Mouse (Mus musculus) kidney, adult 2 months (tissue): ENCODE measurements around the gene Cog4. TPM values are rescaled to one million over a fixed set of nuclear protein-coding genes. Genes with fewer than 3 reads are reported as not detected.

ENCODE experiments used
- DNase-seq: peaks from one replicate; pipeline ENCODE4 v3.0.0; 2021
- H3K27ac ChIP-seq: fragments of 200-500 bp; 2 replicates; pipeline ENCODE4 v1.5.1; 2012; ENCODE audit warnings: low read depth, low read length, control low read depth, inconsistent platforms; ENCODE audit not compliant: insufficient read depth
- H3K27me3 ChIP-seq: fragments of 200-500 bp; replicated peaks from 2 replicates; pipeline ENCODE4 v1.6.1; 2012; ENCODE audit warnings: mild to moderate bottlenecking, moderate library complexity, low read length, inconsistent platforms; ENCODE audit not compliant: control insufficient read depth, insufficient read depth
- H3K36me3 ChIP-seq: fragments of 200-500 bp; 2 replicates; pipeline ENCODE4 v1.6.1; 2012; ENCODE audit warnings: mild to moderate bottlenecking, moderate library complexity, low read length, inconsistent platforms; ENCODE audit not compliant: control insufficient read depth, insufficient read depth
- H3K4me1 ChIP-seq: fragments of 200-500 bp; 2 replicates; pipeline ENCODE4 v1.6.1; 2011; ENCODE audit warnings: low read length; ENCODE audit not compliant: control insufficient read depth, insufficient read depth
- H3K4me3 ChIP-seq: fragments of 200-500 bp; 2 replicates; pipeline ENCODE4 v1.5.1; 2011; ENCODE audit warnings: mild to moderate bottlenecking, low read depth, low read length, control low read depth; ENCODE audit not compliant: insufficient read depth
- CTCF ChIP-seq: fragments of 200-500 bp; conservative IDR thresholded peaks from 2 replicates; pipeline ENCODE4 v1.5.1; 2011; ENCODE audit warnings: low read depth, mild to moderate bottlenecking, control low read depth, low read length, moderate library complexity, mixed read lengths; ENCODE audit not compliant: insufficient read depth, insufficient read length
- POLR2A ChIP-seq: fragments of 200-500 bp; IDR thresholded peaks from one replicate; pipeline ENCODE4 v1.6.1; 2011; ENCODE audit warnings: low read depth, low read length, control low read depth
- WGBS: fragments of 180-500 bp; shearing (Covaris S2); methylation state at CpG from one replicate; pipeline ENCODE4 v1.1.7; 2018; 5-methylcytosine and 5-hydroxymethylcytosine counted together
- polyA plus RNA-seq: library from polyadenylated mRNA; depleted of rRNA; stranded (reverse); fragments of >200 nt; gene quantifications from 2 replicates; pipeline ENCODE4 v1.2.3, GENCODE M21; 2012

Gene Cog4
- polyA plus RNA-seq, 1 experiment, result 42.9 TPM

DNA sequence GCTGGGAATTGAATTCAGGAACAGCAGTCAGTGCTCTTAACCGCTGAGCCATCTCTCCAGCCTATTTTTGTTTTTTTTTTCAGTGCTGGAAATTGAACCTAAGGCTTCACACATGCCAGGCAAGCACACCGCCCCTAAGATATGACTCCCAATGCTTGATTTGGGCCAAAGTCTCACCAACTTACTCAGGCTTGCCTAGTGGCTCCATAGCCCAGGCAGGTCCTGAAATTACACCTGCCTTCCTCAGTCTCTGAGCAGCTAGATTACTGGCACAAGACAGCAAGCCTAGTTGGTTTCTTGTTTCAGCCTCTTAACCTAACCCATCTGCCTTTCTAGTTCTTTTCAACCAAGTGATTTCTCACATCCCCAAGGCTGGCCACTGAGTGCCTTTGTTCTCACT lies 24.1 kb downstream of the Cog4 start:
- Histone ChIP-seq H3K4me1 (no peaks in the 10 kb centered on the region), H3K36me3 (peaks cover 6% of the 10 kb centered on the region), H3K27me3 (no peaks in the 10 kb centered on the region), H3K4me3 (no peak overlapping the region), H3K27ac (no peak overlapping the region)
- DNase-seq, result no peak
- TF ChIP-seq CTCF, result no peak
- TF ChIP-seq POLR2A, result no peak
- WGBS, result 97% methylated on average over 2 of the region's 2 CpGs

DNA sequence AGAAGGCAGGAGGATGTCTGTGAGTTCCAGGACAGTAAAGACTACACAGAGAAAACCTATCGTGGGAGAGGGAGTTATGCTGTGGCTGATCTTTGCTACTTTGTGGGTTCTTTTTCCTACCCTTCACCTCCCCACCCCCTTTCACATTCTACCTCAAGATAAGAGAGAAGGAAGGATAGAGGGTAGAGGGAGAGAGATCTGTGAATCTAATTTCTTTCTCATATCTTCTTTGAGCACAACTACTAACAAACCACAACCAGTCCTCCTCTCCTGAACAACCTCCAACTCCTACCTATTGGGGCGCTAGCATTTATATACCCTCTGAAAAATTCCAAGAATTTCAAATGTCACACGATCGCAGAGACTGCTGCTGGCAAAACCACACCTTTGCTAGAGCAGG lies 31.5 kb downstream of the Cog4 start:
- no peak overlapping the region for H3K4me3 ChIP-seq
- no peak for DNase-seq
- H3K27ac ChIP-seq, result no peak overlapping the region
- 77% methylated on average over 4 of the region's 4 CpGs for WGBS
- H3K27me3 ChIP-seq, result no peaks in the 10 kb centered on the region
- no peaks in the 10 kb centered on the region for H3K4me1 ChIP-seq
- peaks cover 1% of the 10 kb centered on the region; the same call in 1 of the 2 replicates for H3K36me3 ChIP-seq
- TF ChIP-seq POLR2A (no peak), CTCF (no peak)

DNA sequence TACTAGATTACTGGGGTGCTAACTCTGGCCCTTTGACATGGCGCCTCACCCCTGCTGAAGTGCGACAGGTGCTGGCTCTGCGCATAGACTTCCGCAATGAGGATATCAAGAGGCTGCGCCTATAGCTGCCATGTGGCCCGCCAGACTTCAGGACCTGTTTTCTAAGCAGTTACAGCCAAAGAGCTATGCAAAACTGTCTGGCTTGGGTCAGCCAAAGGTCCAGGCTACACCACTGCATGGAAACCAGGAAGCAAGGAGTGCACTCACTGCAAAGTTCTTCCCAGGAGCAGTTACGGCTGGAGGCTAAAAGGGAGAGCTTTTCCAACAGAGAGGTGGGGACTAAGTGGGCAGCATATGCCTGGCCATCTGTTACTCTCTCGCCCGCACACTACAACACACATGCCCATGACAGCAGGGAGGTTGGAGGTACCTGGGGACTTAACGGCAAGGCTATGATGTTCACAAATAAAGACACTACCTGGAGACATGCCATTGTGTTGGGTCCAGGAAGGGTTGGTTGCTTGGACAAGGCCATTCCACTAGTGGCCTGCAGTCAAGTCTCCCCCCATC lies 35.4 kb downstream of the Cog4 start:
- no peak overlapping the region for H3K27ac ChIP-seq
- no peaks in the 10 kb centered on the region for H3K27me3 ChIP-seq
- DNase-seq, result no peak
- H3K36me3 ChIP-seq, result no peaks in the 10 kb centered on the region
- TF ChIP-seq CTCF (no peak), POLR2A (no peak)
- no peaks in the 10 kb centered on the region for H3K4me1 ChIP-seq
- 94% methylated on average over 10 of the region's 10 CpGs for WGBS
- no peak overlapping the region for H3K4me3 ChIP-seq

DNA sequence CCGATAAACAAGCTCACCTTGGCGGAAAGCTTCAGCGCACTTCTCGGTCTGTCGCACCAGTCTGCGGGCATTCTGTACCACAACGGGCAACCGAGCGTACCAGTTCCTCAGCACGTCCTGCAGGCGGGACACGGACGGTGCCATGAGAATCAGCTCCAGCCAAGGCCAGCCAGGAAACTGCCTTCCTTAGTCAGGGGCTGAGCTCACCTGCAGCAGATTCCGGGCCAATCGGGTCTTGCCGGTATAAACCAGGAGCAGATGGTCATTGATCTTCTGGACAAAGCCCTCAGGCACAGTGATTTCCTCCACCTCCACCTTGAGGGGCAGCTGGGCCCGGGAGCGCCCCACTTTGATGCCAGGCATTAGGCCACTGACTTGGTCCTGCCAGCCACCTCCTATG lies 37.4 kb downstream of the Cog4 start:
- WGBS, result 56% methylated on average over 18 of the region's 18 CpGs
- DNase-seq, result peak; percentile 8

DNA sequence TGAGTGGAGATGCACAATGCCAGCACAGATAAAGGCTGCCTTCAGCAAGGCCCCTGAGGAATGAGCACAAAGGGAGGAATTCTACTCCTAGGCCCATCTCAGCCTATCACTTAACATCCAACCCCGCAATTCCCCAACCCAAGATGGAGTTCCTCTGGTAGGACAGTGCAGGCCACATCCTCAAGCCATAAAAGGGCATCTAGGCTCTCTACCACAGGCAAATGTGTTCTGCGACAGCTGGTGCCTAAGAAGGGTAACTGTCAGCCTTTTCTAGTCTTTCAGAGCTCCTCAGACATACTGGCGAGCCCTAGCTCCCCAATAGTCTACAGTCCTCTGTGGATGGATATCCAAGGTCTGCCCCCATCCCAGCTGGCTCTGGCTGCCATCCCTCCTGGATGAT lies 40.2 kb downstream of the Cog4 start:
- no peak for DNase-seq
- Histone ChIP-seq H3K36me3 (peaks cover 1% of the 10 kb centered on the region), H3K27ac (no peak overlapping the region), H3K4me3 (no peak overlapping the region), H3K4me1 (no peaks in the 10 kb centered on the region), H3K27me3 (no peaks in the 10 kb centered on the region)
- TF ChIP-seq CTCF (no peak), POLR2A (no peak)
- WGBS, result 86% methylated on average over 3 of the region's 3 CpGs

More for the DNA sequence above, 37.4 kb downstream of the Cog4 start:
- peaks cover 1% of the 10 kb centered on the region for H3K36me3 ChIP-seq
- H3K4me1 ChIP-seq, result no peaks in the 10 kb centered on the region
- H3K27ac ChIP-seq, result no peak overlapping the region
- H3K27me3 ChIP-seq, result no peaks in the 10 kb centered on the region
- TF ChIP-seq CTCF, result no peak
- no peak for TF ChIP-seq POLR2A
- H3K4me3 ChIP-seq, result no peak overlapping the region

DNA sequence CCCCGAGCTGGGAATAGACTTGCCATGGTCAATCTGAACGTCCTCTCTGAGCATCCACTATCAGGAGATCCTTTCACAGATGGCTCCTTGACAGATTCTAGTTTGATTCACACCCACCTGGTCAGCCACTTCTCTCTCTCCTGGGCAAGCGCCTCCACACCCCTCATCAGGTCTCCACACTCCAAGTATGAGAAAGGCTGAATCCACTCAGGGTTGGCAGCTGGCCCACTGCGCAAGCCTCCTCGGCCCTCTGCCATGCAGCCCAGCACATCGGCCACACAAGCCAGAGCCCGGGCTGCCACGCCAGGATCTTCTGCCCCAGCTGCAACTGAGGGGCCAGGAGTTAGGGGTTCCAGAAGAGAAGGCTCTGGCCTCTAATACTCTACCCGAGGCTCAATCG lies 41.2 kb downstream of the Cog4 start:
- no peak for DNase-seq
- no peak overlapping the region for H3K4me3 ChIP-seq
- no peaks in the 10 kb centered on the region for H3K27me3 ChIP-seq
- 95% methylated on average over 10 of the region's 10 CpGs for WGBS
- TF ChIP-seq CTCF (no peak), POLR2A (no peak)
- H3K27ac ChIP-seq, result no peak overlapping the region
- H3K4me1 ChIP-seq, result no peaks in the 10 kb centered on the region
- peaks cover 1% of the 10 kb centered on the region for H3K36me3 ChIP-seq

DNA sequence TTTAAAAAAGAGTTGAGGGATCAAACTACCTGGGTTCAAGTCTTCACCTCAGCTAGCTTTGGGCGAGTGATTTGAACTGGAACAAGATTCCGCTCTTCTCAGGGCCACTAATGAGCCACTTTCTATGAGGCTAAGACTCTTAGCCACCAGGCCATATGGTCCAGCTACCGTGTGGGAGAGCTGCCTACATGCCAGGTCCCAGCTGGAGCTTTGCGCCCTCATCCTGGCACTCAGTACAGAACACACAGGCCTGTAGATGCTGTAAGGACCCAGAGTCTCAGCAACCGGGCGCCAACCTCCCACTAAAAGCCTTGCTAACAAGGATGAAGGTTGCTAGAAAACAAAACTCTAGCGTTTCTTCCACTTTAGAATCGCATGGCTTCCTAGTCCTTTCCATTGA lies 42.0 kb downstream of the Cog4 start:
- no peak overlapping the region for H3K4me3 ChIP-seq
- no peak for DNase-seq
- no peak for TF ChIP-seq CTCF
- no peak for TF ChIP-seq POLR2A
- no peak overlapping the region for H3K27ac ChIP-seq
- no peaks in the 10 kb centered on the region for H3K4me1 ChIP-seq
- WGBS, result 90% methylated on average over 8 of the region's 8 CpGs
- H3K36me3 ChIP-seq, result peaks cover 1% of the 10 kb centered on the region
- H3K27me3 ChIP-seq, result no peaks in the 10 kb centered on the region
